Mouse (Mus musculus) MEL (cell line): ENCODE data around the gene Oaz2. TPM values are rescaled to one million over a fixed set of nuclear protein-coding genes. Genes with fewer than 3 reads are reported as not detected.

Source experiments
- DNase-seq: peaks from one replicate; pipeline ENCODE4 v3.0.0; 2011; ENCODE audit warnings: low read depth, low spot score
- H3K27ac ChIP-seq: 2 replicates; pipeline ENCODE4 v1.5.1; 2012; ENCODE audit warnings: low read depth, mild to moderate bottlenecking, control low read depth, low read length, moderate library complexity; ENCODE audit not compliant: control insufficient read depth
- H3K27me3 ChIP-seq, 2 experiments: fragments of 150-350 bp in 1 of 2; sonication (generic) in 1 of 2; 2 replicates each; pipeline ENCODE4 v1.6.1; 2012; ENCODE audit warnings: low read length in 2 of 2, mild to moderate bottlenecking in 2 of 2, improper control_type of control experiment in 1 of 2, moderate library complexity in 1 of 2; ENCODE audit not compliant: insufficient read depth in 2 of 2, control insufficient read depth in 1 of 2
- H3K36me3 ChIP-seq, 2 experiments: 2 replicates each; pipeline ENCODE4 v1.6.1; 2012 to 2014; ENCODE audit warnings: low read length in 2 of 2, improper control_type of control experiment in 1 of 2, inconsistent platforms in 1 of 2, mild to moderate bottlenecking in 1 of 2; ENCODE audit not compliant: insufficient read depth in 2 of 2, control insufficient read depth in 1 of 2
- H3K4me1 ChIP-seq, 2 experiments: fragments of 150-350 bp in 1 of 2; sonication (generic) in 1 of 2; 2 replicates each; pipeline ENCODE4 v1.6.1; 2012; ENCODE audit warnings: low read length in 2 of 2, improper control_type of control experiment in 1 of 2, mild to moderate bottlenecking in 1 of 2; ENCODE audit not compliant: insufficient read depth in 2 of 2, control insufficient read depth in 1 of 2
- H3K4me3 ChIP-seq, 2 experiments: fragments of 150-350 bp in 1 of 2; sonication (generic) in 1 of 2; 2 replicates each; pipeline ENCODE4 v1.5.1; 2012; ENCODE audit warnings: low read depth in 2 of 2, low read length in 2 of 2, mild to moderate bottlenecking in 2 of 2, moderate library complexity in 2 of 2, control low read depth in 1 of 2, improper control_type of control experiment in 1 of 2; ENCODE audit not compliant: control insufficient read depth in 1 of 2, insufficient read depth in 1 of 2
- H3K79me2 ChIP-seq: 2 replicates; pipeline ENCODE4 v1.6.1; 2012; ENCODE audit warnings: mild to moderate bottlenecking, low read length, moderate library complexity; ENCODE audit not compliant: control insufficient read depth, poor library complexity, insufficient read depth
- H3K9ac ChIP-seq: 2 replicates; pipeline ENCODE4 v1.6.1; 2012; ENCODE audit warnings: low read depth, mild to moderate bottlenecking, control low read depth, low read length, moderate library complexity; ENCODE audit not compliant: control insufficient read depth, poor library complexity, severe bottlenecking
- H3K9me3 ChIP-seq: fragments of 150-350 bp; sonication (generic); replicated peaks from 2 replicates; pipeline ENCODE4 v1.6.1; 2012; ENCODE audit warnings: mild to moderate bottlenecking, low read length, improper control_type of control experiment, moderate library complexity; ENCODE audit not compliant: insufficient read depth
- CHD1 ChIP-seq: IDR thresholded peaks from 2 replicates; pipeline ENCODE4 v1.6.1; 2012; ENCODE audit warnings: low read depth, mild to moderate bottlenecking, inconsistent platforms, low read length, improper control_type of control experiment
- CHD2 ChIP-seq: IDR thresholded peaks from 2 replicates; pipeline ENCODE4 v1.6.1; 2011; ENCODE audit warnings: low read length, improper control_type of control experiment
- E2F4 ChIP-seq: IDR thresholded peaks from 2 replicates; pipeline ENCODE4 v1.6.1; 2011; ENCODE audit warnings: low read depth, low read length, improper control_type of control experiment, borderline replicate concordance
- ELF1 ChIP-seq: IDR thresholded peaks from 2 replicates; pipeline ENCODE4 v1.6.1; 2014; ENCODE audit warnings: low read depth, mild to moderate bottlenecking, inconsistent platforms, low read length, improper control_type of control experiment, moderate library complexity
- EP300 ChIP-seq, 2 experiments: IDR thresholded peaks; 2 replicates each; pipeline ENCODE4 v1.6.1; 2011; ENCODE audit warnings: improper control_type of control experiment in 2 of 2, low read length in 2 of 2, low read depth in 1 of 2, mild to moderate bottlenecking in 1 of 2
- ETS1 ChIP-seq: IDR thresholded peaks from 2 replicates; pipeline ENCODE4 v1.6.1; 2012; ENCODE audit warnings: low read depth, mild to moderate bottlenecking, inconsistent platforms, low read length, improper control_type of control experiment, moderate library complexity
- GATA1 ChIP-seq: IDR thresholded peaks from 2 replicates; pipeline ENCODE4 v1.6.1; 2011; ENCODE audit warnings: low read depth, low read length, improper control_type of control experiment
- HCFC1 ChIP-seq: IDR thresholded peaks from 2 replicates; pipeline ENCODE4 v1.6.1; 2012; ENCODE audit warnings: low read depth, mild to moderate bottlenecking, inconsistent platforms, low read length, improper control_type of control experiment, moderate library complexity
- JUND ChIP-seq: IDR thresholded peaks from 2 replicates; pipeline ENCODE4 v1.6.1; 2011; ENCODE audit warnings: low read depth, mild to moderate bottlenecking, improper control_type of control experiment, low read length
- MAFK ChIP-seq: IDR thresholded peaks from 2 replicates; pipeline ENCODE4 v1.6.1; 2011; ENCODE audit warnings: low read depth, mild to moderate bottlenecking, low read length, improper control_type of control experiment, borderline replicate concordance
- MAZ ChIP-seq: IDR thresholded peaks from 2 replicates; pipeline ENCODE4 v1.6.1; 2012; ENCODE audit warnings: low read depth, mild to moderate bottlenecking, inconsistent platforms, low read length, improper control_type of control experiment
- MEF2A ChIP-seq: IDR thresholded peaks from 2 replicates; pipeline ENCODE4 v1.6.1; 2014; ENCODE audit warnings: low read depth, mild to moderate bottlenecking, inconsistent platforms, low read length, improper control_type of control experiment; ENCODE audit not compliant: poor library complexity, insufficient replicate concordance, severe bottlenecking; ENCODE audit errors: extremely low read depth
- MXI1 ChIP-seq: IDR thresholded peaks from 2 replicates; pipeline ENCODE4 v1.6.1; 2011; ENCODE audit warnings: mild to moderate bottlenecking, low read depth, low read length, improper control_type of control experiment
- MYB ChIP-seq: IDR thresholded peaks from 2 replicates; pipeline ENCODE4 v1.6.1; 2011; ENCODE audit warnings: mild to moderate bottlenecking, low read depth, low read length, improper control_type of control experiment
- NELFE ChIP-seq: IDR thresholded peaks from 2 replicates; pipeline ENCODE4 v1.6.1; 2011; ENCODE audit warnings: low read depth, low read length, improper control_type of control experiment
- NRF1 ChIP-seq: IDR thresholded peaks from 2 replicates; pipeline ENCODE4 v1.6.1; 2014; ENCODE audit warnings: low read depth, mild to moderate bottlenecking, inconsistent platforms, low read length, improper control_type of control experiment, moderate library complexity; ENCODE audit not compliant: poor library complexity, insufficient read depth, severe bottlenecking
- POLR2A ChIP-seq, 2 experiments: IDR thresholded peaks; 2 replicates each; pipeline ENCODE4 v1.6.1; 2011 to 2012; ENCODE audit warnings: low read length in 2 of 2, mild to moderate bottlenecking in 2 of 2, control low read depth in 1 of 2, improper control_type of control experiment in 1 of 2, low read depth in 1 of 2, moderate library complexity in 1 of 2; ENCODE audit not compliant: control insufficient read depth in 1 of 2, insufficient read depth in 1 of 2, poor library complexity in 1 of 2
- POLR2AphosphoS2 ChIP-seq: IDR thresholded peaks from 2 replicates; pipeline ENCODE4 v1.6.1; 2011; ENCODE audit warnings: low read length, improper control_type of control experiment
- POLR2AphosphoS5 ChIP-seq: IDR thresholded peaks from 2 replicates; pipeline ENCODE4 v1.6.1; 2012; ENCODE audit warnings: low read depth, borderline replicate concordance, mild to moderate bottlenecking, inconsistent platforms, low read length, moderate library complexity, mixed read lengths
- RAD21 ChIP-seq: IDR thresholded peaks from 2 replicates; pipeline ENCODE4 v1.6.1; 2011; ENCODE audit warnings: mild to moderate bottlenecking, low read depth, low read length, improper control_type of control experiment
- RCOR1 ChIP-seq: IDR thresholded peaks from 2 replicates; pipeline ENCODE4 v1.6.1; 2012; ENCODE audit warnings: low read depth, mild to moderate bottlenecking, inconsistent platforms, low read length, improper control_type of control experiment
- SIN3A ChIP-seq: IDR thresholded peaks from 2 replicates; pipeline ENCODE4 v1.6.1; 2012; ENCODE audit warnings: low read length, improper control_type of control experiment, inconsistent platforms
- SMC3 ChIP-seq: IDR thresholded peaks from 2 replicates; pipeline ENCODE4 v1.6.1; 2011; ENCODE audit warnings: low read depth, low read length, improper control_type of control experiment
- TAL1 ChIP-seq: IDR thresholded peaks from 2 replicates; pipeline ENCODE4 v1.6.1; 2012; ENCODE audit warnings: mild to moderate bottlenecking, inconsistent platforms, low read length, moderate library complexity, mixed read lengths
- TBP ChIP-seq: IDR thresholded peaks from 2 replicates; pipeline ENCODE4 v1.8.0; 2011; ENCODE audit warnings: low read depth, low read length, improper control_type of control experiment
- TCF12 ChIP-seq: IDR thresholded peaks from 2 replicates; pipeline ENCODE4 v1.6.1; 2014; ENCODE audit warnings: low read depth, mild to moderate bottlenecking, inconsistent platforms, low read length, improper control_type of control experiment, moderate library complexity
- UBTF ChIP-seq: IDR thresholded peaks from 2 replicates; pipeline ENCODE4 v1.6.1; 2012; ENCODE audit warnings: low read depth, mild to moderate bottlenecking, inconsistent platforms, low read length, improper control_type of control experiment, moderate library complexity, borderline replicate concordance; ENCODE audit not compliant: insufficient read depth
- USF1 ChIP-seq: IDR thresholded peaks from 2 replicates; pipeline ENCODE4 v1.6.1; 2014; ENCODE audit warnings: low read depth, mild to moderate bottlenecking, inconsistent platforms, low read length, improper control_type of control experiment, moderate library complexity
- ZC3H11A ChIP-seq: IDR thresholded peaks from 2 replicates; pipeline ENCODE4 v1.6.1; 2012; ENCODE audit warnings: low read depth, mild to moderate bottlenecking, inconsistent platforms, low read length, improper control_type of control experiment
- ZKSCAN1 ChIP-seq: IDR thresholded peaks from 2 replicates; pipeline ENCODE4 v1.6.1; 2012; ENCODE audit warnings: low read depth, mild to moderate bottlenecking, inconsistent platforms, low read length, improper control_type of control experiment, moderate library complexity
- ZNF384 ChIP-seq: IDR thresholded peaks from 2 replicates; pipeline ENCODE4 v1.6.1; 2012; ENCODE audit warnings: low read depth, mild to moderate bottlenecking, inconsistent platforms, low read length, improper control_type of control experiment
- polyA plus RNA-seq, 2 experiments: library from polyadenylated mRNA; stranded (reverse) in 1 of 2; unstranded in 1 of 2; fragments of >175 nt in 1 of 2; fragments of >200 nt in 1 of 2; gene quantifications; 2 replicates each; pipeline versions ENCODE4 v1.2.1 to v1.2.4; 2012; ENCODE audit warnings: low replicate concordance in 2 of 2, low read depth in 1 of 2; ENCODE audit not compliant: insufficient read length in 2 of 2, insufficient read depth in 1 of 2, missing spikeins in 1 of 2
- total RNA-seq: library from RNA; depleted of rRNA; stranded (reverse); fragments of 300-350 nt; gene quantifications from 2 replicates; pipeline ENCODE4 v1.2.3, GENCODE M21; 2012

Oaz2 gene
- total and polyA plus RNA-seq, 3 experiments: 16.4 to 34.6 TPM; not detected in 1

DNA sequence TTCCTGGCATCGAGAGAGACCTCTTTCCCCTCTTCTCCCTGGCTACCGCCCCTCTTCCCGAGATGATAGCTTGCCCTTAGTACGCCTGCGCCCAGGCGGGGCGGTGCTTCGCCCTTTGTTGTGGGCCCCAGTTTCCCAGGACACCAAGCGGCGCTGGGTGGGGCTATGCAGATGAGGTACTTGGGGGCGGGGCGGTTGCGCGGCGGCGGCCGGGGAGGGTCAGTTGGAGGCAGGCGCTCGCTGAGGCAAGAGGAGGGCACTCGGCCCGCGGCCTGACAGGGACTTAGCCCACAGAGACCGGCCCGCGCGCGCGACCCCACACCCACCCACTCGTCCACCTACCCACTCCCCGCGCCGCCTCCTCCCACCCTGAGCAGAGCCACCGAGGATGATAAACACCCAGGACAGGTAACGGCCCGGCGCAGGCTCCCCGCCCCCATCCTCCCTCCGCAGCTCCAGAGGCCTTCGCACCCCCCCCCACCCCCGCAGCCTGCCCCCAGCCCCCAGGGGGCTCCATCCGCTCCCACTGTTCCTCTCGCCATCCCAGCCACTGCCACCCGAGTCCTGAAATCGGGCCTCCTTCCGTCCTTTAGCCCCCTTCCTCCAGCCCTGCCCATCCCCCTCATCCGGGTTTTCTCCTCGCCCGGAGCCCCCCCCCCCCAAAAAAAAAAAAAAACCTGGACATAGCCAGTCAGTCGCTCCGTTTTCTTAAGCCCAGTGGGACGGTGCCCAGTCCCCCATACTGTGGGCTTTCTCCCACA is 8.7 kb downstream of the Oaz2 start:
- Histone ChIP-seq H3K4me1 (peaks cover 2 to 22% of the 10 kb centered on the region in 2 experiments; a peak in 3 of 4 replicates), H3K9me3 (no peaks in the 10 kb centered on the region), H3K9ac (peak overlapping the region; percentile 66), H3K79me2 (peaks cover 2% of the 10 kb centered on the region; the same call in 1 of the 2 replicates), H3K27me3 (no peaks in the 10 kb centered on the region), H3K36me3 (peaks cover 0 to 19% of the 10 kb centered on the region in 2 experiments; a peak in 2 of 4 replicates), H3K4me3 (peak overlapping the region; percentile 63 to 72), H3K27ac (no peak overlapping the region)
- TF ChIP-seq HCFC1 (peak; percentile 81), ETS1 (no peak), RCOR1 (peak; percentile 16; the same call in 1 of the 2 replicates), ZC3H11A (no peak), POLR2AphosphoS5 (no peak), UBTF (no peak), TBP (peak; percentile 69), SMC3 (0 out of 2 replicates have a peak, but pooled peaks have one; percentile 12), ZKSCAN1 (no peak), EP300 (IDR thresholded peaks at IDR 0.05; ENCODE audit: low read depth in 1 of 2, low read length in 2 of 2) (no peak), CHD1 (no peak), NELFE (peak; percentile 58; the same call in 1 of the 2 replicates), MYB (no peak), MAFK (no peak), ZNF384 (no peak), SIN3A (peak; percentile 73; the same call in 1 of the 2 replicates), JUND (no peak), TAL1 (no peak), TCF12 (peak; percentile 60), ELF1 (peak; percentile 39; the same call in 1 of the 2 replicates), POLR2AphosphoS2 (peak; percentile 39; the same call in 1 of the 2 replicates), MAZ (peak; percentile 89), USF1 (0 out of 2 replicates have a peak, but pooled peaks have one; percentile 23), CHD2 (peak; percentile 29), RAD21 (no peak), MXI1 (no peak; the same call in 1 of the 2 replicates), MEF2A (no peak), GATA1 (no peak), NRF1 (peak; percentile 84), E2F4 (no peak), POLR2A (IDR thresholded peaks at IDR 0.05; ENCODE audit: control insufficient read depth in 1 of 2, insufficient read depth in 1 of 2, low read depth in 1 of 2, low read length in 2 of 2, poor library complexity in 1 of 2) (peak; percentile 44 to 67; a peak in 3 of 4 replicates)
- peak; percentile 95 for DNase-seq
